Mouse (Mus musculus): Measurements from ENCODE around the gene Phf13.

DNA sequence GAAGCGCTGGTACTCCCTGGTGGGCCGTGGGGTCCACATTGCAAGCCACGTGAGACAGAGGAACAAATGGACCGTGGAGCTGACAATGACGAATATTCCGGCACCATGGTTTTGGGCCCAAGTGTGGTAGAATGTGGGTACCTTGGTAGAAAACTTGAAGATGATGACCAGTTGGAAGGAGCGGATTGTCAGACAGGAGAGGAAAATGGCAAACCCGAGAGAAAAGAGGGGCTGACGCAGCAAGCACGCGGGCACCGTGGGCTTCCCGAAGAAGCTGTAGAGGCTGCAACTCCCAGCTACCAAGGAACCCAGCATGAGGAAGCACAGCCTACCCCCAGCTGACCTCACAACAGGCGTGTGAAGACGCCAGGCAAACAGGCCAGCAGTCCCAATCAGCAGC lies 32.4 kb upstream of the Phf13 start:
- no peak for TF ChIP-seq CTCF (IDR thresholded peaks at IDR 0.05; ENCODE audit: extremely low read depth, insufficient read length, insufficient replicate concordance, low read depth, low read length)
- no peak for TF ChIP-seq POLR2A (IDR thresholded peaks at IDR 0.05; ENCODE audit: low read depth, low read length)
